Mouse (Mus musculus): ENCODE measurements around the gene Rgs14.

GRCm38 (mm10) chr13:55413333-55413732 is 43.8 kb downstream of the Rgs14 start:
- TF ChIP-seq EP300 (optimal IDR thresholded peaks at IDR 0.05): no peak
- no peak for TF ChIP-seq CTCF (IDR thresholded peaks at IDR 0.05; ENCODE audit: low read depth)

Measured in stomach, postnatal 0 days (tissue).